Mouse (Mus musculus) layer of hippocampus, adult 2 months (tissue): ENCODE measurements around the gene Marcksl1. TPM values are rescaled to one million over a fixed set of nuclear protein-coding genes. Genes with fewer than 3 reads are reported as not detected.
"Not testable (repeated sequence)": the region's sequence is repeated elsewhere in the genome, so short reads cannot be mapped to it uniquely, and the experiment has no call there.

Experiments used
- DNase-seq, 2 experiments: peaks; one replicate each; pipeline ENCODE4 v3.0.0; 2022; ENCODE audit warnings: low spot score in 2 of 2
- H3K27ac ChIP-seq: fragments of 200-600 bp; 2 replicates; pipeline ENCODE4 v1.8.1; 2022
- H3K4me3 ChIP-seq: fragments of 200-600 bp; 2 replicates; pipeline ENCODE4 v1.8.1; 2022; ENCODE audit warnings: mild to moderate bottlenecking
- CTCF ChIP-seq: fragments of 200-600 bp; conservative IDR thresholded peaks from 2 replicates; pipeline ENCODE4 v1.8.1; 2022; ENCODE audit warnings: antibody characterized with exemption, mild to moderate bottlenecking, moderate library complexity
- total RNA-seq, 2 experiments: library from RNA; stranded (reverse); gene quantifications; 2 replicates each; pipeline ENCODE4 v1.2.3; 2021

The Marcksl1 gene
- total RNA-seq, 2 experiments from 2014 or later = 94.6 to 103 TPM

DNA sequence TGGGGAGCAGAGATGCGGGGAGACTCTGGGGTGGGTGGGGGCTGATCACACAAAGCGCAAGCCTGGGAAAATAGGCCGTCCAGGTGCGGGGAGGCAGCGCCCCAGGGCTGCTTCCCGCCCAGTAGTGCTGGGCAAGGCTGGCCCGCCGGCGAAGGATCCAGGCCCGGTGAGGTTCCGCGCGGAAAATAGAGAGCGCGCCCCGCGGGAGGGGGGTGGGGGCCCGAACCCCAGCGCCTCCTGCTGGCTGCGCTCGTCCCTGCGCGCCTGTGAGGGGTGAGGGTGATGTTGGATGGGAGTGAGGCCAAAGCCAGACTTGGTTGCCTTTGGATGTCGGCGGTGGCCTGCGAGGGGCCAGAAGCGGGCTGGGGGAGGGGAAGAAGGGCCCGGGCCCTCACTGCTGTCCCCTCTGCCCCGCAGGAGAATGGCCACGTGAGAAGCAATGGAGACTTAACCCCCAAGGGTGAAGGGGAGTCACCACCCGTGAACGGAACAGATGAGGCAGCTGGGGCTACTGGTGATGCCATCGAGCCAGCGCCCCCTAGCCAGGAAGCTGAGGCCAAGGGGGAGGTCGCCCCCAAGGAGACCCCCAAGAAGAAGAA, 1.0 kb downstream of the Marcksl1 start:
- DNase-seq = peak in 1 of 2 experiments; percentile 62
- Histone ChIP-seq H3K27ac (peak overlapping the region; percentile 87), H3K4me3 (peak overlapping the region; percentile 64)
- TF ChIP-seq CTCF = peak; percentile 91

GRCm38 (mm10) chr4:129516925-129517324, 3.5 kb downstream of the Marcksl1 start:
- no peak for DNase-seq
- no peak for TF ChIP-seq CTCF
- no peak overlapping the region for H3K27ac ChIP-seq
- H3K4me3 ChIP-seq = no peak overlapping the region

DNA sequence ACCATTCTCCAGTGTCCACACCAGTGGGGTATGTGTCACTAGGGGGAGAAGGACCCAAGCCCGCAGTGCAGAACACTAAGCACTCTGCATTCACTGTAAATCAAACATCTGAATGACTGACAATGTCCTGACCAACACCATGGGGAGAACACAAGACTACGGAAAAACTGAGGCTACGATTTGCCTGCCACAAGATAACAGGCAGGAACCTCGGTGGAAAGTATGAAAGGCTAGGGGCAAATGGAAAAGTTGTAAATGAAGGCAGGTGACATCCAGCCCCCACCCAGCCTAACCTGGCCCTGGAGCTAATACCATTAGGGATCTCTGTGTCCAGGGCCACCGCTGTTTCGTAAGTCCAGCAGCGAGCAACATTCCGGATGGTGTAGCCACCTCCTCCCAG, 5.1 kb downstream of the Marcksl1 start:
- no peak for DNase-seq
- Histone ChIP-seq H3K27ac (no peak overlapping the region), H3K4me3 (no peak overlapping the region)
- TF ChIP-seq CTCF = no peak

- TF ChIP-seq CTCF = no peak
- DNase-seq = no peak
- Histone ChIP-seq H3K27ac (no peak overlapping the region), H3K4me3 (no peak overlapping the region)
Observed at GRCm38 (mm10) chr4:129525338-129525737, 12.0 kb downstream of the Marcksl1 start.

- no peak for TF ChIP-seq CTCF
- H3K4me3 ChIP-seq = no peak overlapping the region
- DNase-seq = no peak
- no peak overlapping the region for H3K27ac ChIP-seq
Observed at GRCm38 (mm10) chr4:129525889-129526288, 12.5 kb downstream of the Marcksl1 start.

DNA sequence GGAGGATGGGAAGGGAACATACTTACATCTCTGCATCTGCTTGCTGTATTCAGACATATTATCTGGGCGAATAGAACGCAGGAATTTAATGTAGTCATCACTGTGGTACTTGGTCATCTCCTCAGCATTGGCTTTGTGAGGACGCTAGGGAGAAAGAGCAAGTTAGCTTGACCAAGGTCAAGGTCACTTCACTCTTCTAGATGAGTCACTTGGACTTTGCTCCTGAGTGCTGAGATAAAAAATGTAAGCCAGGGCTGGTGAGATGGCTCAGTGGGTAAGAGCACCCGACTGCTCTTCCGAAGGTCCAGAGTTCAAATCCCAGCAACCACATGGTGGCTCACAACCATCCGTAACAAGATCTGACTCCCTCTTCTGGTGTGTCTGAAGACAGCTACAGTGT, 15.5 kb downstream of the Marcksl1 start:
- not testable (repeated sequence) for H3K4me3 ChIP-seq, DNase-seq, H3K27ac ChIP-seq

- no peak for DNase-seq
- peak; percentile 57 for TF ChIP-seq CTCF
- Histone ChIP-seq H3K27ac (peak overlapping the region; percentile 46), H3K4me3 (no peak overlapping the region)
Observed at GRCm38 (mm10) chr4:129540012-129540411, 26.6 kb downstream of the Marcksl1 start.

DNA sequence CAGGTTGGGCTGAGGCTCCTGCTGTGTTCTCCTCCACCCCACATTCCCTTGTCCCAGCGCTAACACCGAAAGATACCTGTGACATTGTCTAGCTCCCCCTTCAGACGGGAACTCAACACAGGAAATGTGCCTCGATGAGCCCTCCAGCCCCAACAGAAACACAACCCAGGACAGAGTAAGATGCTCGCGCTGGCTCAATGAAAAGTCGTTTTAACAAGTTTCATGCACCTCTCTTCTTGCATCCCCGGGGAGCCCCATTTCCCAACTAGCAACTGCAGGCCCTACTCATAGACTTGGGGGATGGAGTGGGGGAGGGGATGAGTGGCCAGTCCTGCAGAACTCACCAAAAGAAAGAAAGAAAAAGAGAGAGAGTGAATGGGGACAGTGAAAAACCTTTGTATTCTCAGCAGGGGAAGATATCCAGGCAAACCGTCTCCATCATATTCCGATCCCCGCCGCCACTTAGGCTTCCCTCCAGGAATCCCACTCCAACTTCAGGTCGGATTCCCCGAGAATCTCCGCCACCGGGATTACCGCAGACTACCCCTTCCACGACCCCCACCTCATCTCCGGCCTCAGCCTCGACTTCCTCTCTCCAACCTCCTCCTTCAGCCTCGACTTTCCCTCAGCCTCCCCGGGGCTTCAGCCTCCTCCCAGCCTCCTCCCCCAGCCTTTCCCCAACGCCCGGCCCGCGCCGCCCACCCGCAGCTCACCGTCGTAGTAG, 28.6 kb downstream of the Marcksl1 start:
- peak overlapping the region; percentile 79 for H3K4me3 ChIP-seq
- DNase-seq = no peak
- peak overlapping the region; percentile 92 for H3K27ac ChIP-seq
- peak; percentile 40 for TF ChIP-seq CTCF

DNA sequence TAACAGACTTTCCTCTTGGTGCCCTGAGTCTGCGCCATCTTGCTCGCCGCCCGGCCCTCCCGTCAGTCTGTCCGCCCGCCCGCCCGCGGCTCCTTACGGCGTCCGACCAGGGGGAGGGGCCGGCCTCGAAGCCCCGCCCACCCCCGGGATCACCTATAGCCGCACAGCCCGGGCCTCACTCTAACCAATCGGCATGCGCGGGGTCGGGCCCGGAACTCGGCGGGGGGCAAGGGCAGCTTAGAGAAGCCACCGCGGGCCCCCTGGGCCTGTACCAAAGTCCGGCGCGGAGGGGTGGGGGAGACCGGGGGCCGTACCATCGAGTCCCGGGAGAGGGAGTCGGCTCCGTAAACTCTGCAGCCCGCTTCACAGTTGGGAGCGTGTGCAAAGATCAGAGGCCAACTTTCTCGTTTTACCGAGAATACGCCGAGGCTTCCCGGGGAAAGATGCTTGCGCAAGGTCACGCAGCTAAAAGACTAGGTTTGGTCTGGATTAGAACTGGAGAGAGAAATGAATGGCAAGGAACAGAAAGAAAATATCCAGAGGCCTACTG, 29.3 kb downstream of the Marcksl1 start, which contains the start of gene Hdac1:
Hdac1 (minus strand) TSS at position 122 of the 550 bp plus-strand sequence.
- DNase-seq = peak; percentile 96
- TF ChIP-seq CTCF = peak; percentile 58
- H3K27ac ChIP-seq = peak within 1 kb of the TSS; percentile 92
- H3K4me3 ChIP-seq = peak within 1 kb of the TSS; percentile 79

- no peak overlapping the region for H3K4me3 ChIP-seq
- DNase-seq = no peak
- no peak overlapping the region for H3K27ac ChIP-seq
- TF ChIP-seq CTCF = no peak
Observed at GRCm38 (mm10) chr4:129544106-129544505, 30.7 kb downstream of the Marcksl1 start.

DNA sequence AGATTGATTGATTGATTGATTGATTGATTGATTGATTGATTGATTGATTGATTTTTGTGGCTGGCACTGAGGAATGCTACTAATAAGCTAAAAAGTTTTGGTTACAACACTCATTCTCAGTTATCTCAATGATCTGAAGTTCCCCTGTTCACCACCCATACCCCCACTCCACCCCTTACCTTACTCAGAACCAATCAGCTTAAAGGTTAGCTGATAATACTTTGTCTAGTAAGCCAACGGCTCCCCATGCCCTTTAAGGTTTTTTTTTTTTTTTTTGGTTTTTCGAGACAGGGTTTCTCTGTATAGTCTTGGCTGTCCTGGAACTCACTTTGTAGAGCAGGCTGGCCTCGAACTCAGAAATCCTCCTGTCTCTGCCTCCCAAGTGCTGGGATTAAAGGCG, 34.2 kb downstream of the Marcksl1 start:
- H3K4me3 ChIP-seq, DNase-seq, H3K27ac ChIP-seq: not testable (repeated sequence)

DNA sequence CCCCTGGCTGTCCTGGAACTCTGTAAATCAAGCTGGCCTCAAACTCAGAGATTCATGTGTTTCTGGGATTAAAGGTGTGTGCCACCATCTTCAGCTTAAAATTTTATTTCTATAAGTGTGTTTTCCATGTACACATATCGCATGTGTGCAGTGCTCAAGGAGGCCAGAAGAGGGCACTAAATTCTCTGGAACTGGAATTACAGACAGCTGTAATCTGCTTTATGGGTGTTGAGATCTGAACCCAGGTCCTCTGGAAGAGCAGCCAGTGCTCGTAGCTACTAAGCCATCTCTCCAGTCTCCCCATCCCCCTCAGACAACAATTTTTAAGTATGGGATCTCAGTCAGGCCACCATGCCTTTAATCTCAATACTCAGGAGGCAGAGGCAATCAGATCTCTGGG, 35.9 kb downstream of the Marcksl1 start:
- DNase-seq = no peak
- H3K27ac ChIP-seq = no peak overlapping the region
- peak; percentile 74 for TF ChIP-seq CTCF
- no peak overlapping the region for H3K4me3 ChIP-seq

DNA sequence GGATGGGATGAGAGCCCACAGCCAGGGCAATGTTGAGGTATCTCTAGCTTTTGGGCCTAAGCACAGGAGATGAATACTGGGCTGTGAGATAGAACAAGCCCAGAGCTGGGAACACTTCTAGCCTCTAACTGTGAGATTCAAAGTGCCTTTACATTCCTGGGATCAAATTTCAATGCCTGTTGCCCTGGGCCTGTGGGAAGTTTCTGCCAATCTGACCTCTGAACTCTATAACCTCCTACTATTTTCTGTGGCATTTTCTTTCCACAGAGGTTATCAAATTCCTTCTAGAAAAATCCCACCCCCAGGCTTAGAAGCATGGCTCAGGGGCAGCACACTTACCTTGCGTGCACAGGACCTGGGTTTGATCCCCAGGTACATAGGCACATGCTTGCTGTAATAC, 36.9 kb downstream of the Marcksl1 start:
- no peak overlapping the region for H3K4me3 ChIP-seq
- DNase-seq = no peak
- no peak for TF ChIP-seq CTCF
- no peak overlapping the region for H3K27ac ChIP-seq

DNA sequence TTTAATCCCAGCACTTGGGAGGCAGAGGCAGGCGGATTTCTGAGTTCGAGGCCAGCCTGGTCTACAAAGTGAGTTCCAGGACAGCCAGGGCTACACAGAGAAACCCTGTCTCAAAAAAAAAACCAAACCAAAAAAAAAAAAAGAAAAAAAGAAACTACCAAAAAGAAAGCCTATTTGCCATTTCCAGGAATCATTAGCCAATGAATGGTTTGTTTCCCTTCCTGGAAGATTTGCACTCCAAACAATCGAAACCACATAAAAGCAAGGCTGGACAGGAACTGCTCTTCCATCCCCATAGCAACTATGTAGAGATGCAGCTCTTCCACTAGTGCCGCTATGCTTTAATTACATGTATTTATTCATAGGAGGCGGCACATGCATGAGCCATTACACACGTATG, 41.1 kb downstream of the Marcksl1 start:
- DNase-seq, H3K4me3 ChIP-seq, H3K27ac ChIP-seq: not testable (repeated sequence)
